Mouse (Mus musculus): Measurements from ENCODE around the gene Spata6.

- TF ChIP-seq CTCF (IDR thresholded peaks at IDR 0.05; ENCODE audit: control insufficient read depth, insufficient read depth, insufficient read length), result no peak
- no peak for TF ChIP-seq MAX (IDR thresholded peaks at IDR 0.05)
- TF ChIP-seq USF1 (IDR thresholded peaks at IDR 0.05; ENCODE audit: low read depth), result no peak
- TF ChIP-seq FOSL1 (IDR thresholded peaks at IDR 0.05; ENCODE audit: insufficient read depth, low read length, poor library complexity, severe bottlenecking), result no peak
- TF ChIP-seq MYOG (IDR thresholded peaks at IDR 0.05; ENCODE audit: control insufficient read depth, extremely low read depth, insufficient read length), result no peak
Measured at GRCm38 (mm10) chr4:111671440-111671839, 48.3 kb upstream of the Spata6 start.
